Mouse (Mus musculus): Measurements from ENCODE around the gene Npas2.

GRCm38 (mm10) chr1:39298294-39298693, 104.8 kb downstream of the Npas2 start:
- TF ChIP-seq CTCF (conservative IDR thresholded peaks at IDR 0.05; ENCODE audit: insufficient read depth, insufficient read length, low read depth, low read length) (no peak), POLR2A (IDR thresholded peaks at IDR 0.05; ENCODE audit: low read depth, low read length) (no peak)

Measured in kidney, adult 2 months (tissue).